Mouse (Mus musculus) heart, postnatal 25 days (tissue): Measurements from ENCODE around the gene Mcl1. TPM values are rescaled to one million over a fixed set of nuclear protein-coding genes. Genes with fewer than 3 reads are reported as not detected.
"Not testable (repeated sequence)": the region's sequence is repeated elsewhere in the genome, so short reads cannot be mapped to it uniquely, and the experiment has no call there.

Experiments
- DNase-seq: peaks from one replicate; pipeline ENCODE4 v3.0.0; 2022; ENCODE audit warnings: low spot score
- intact Hi-C: fragments of 180-260 bp; cut with DNase I; formaldehyde crosslinking; loops from one replicate; pipeline ENCODE4 v1.15.1; 2025
- total RNA-seq, 2 experiments: library from RNA; stranded (reverse); gene quantifications; 2 replicates each; pipeline ENCODE4 v1.2.3; 2021

The Mcl1 gene
- total RNA-seq, 2 experiments from 2014 or later = 128 to 152 TPM

DNA sequence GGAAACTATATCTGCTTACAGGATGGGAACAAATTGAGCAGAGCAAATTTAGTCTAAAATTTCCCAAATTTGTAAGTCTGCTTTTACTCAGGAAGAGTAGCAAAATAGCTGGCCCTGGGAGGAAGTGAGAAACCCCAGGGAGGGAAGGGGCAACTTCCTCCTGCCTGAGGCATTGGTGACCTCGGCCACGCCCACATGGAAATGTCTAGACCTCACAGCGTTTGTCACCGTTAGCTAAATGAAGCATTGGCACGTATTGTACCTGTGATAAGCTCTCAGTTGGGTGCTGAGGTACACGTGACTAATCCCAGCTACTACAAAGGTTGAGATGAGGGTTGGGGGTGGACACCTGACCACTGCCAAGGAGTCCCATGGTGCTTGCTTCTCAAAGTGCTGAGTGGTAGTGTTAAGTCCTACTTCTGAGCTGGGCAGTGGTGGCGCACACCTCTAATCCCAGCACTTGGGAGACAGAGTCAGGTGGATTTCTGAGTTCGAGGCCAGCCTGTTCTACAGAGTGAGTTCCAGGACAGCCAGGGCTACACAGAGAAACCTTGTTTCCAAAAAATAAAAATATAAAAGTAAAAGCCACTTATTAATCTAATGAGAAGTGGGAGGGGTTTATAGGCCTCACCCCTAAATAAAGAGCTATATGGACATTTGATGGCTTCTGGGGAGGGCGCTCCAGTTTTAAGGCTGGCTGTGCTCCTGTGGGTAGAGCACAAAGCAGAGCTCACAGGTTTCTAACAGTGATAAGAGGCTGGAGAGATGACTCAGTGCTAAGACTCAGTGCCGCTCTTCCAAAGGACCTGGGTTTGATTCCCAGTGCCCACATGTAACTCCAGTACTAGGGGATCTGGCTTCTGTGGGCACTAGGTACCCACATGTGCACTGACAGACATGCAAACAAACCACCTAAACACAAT, 13.0 kb upstream of the Mcl1 start:
- DNase-seq = no peak
- intact Hi-C loops = no loop called here

DNA sequence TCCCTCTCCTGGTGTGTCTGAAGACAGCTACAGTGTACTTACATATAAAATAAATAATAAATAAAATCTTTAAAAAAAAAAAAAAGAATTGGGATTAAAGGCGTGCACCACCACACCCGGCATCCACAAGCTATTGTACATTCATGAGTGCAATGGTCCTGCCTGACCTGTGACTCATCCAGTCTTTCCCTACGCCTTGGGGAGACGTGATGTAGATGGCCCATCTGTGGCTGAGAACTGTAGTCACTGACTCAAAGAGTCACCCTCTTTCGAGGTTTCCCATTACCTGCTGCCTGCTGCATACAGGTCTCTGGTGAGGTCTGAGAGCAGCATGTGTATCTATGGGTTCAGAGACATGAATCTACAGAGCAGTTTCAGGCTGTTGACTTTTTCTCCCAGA, 10.6 kb upstream of the Mcl1 start:
- intact Hi-C loops = no loop called here
- no peak for DNase-seq

DNA sequence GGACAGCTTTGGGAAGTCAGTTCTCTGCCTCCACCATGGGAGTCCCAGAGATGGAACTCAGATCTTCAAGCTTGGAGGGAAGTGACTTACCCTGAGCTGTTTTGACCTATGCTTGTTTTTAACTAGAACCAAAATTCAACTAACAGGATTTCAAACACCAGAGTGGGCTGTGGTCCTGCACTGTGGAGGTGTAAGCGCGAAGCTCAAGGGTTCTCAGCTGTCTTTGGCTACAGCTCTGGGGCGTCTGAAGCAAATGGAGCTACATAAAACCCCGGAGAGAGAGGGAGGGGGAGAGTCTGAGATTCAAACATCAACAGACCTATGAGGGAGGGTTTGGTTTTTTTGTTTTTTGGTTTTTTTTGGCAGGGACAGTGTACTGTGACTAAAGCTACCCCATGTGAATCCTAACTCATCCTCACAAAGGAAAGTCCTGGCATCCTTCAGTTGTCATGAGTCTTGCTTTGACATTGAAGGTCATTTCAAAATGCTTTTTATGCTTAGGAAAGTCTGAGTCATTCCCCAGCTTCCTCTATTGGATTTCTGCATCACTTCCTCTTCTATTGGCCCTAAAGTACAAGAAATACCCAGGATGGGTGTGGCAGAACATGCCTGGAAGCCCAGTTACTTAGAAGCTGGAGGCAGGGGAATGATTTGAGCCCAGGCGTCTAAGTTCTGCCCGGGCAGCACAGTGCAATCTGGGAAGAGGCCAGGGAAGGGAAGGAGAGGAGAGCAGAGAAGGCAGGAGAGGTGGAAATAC, 8.1 kb upstream of the Mcl1 start:
- peak; percentile 61 for DNase-seq
- intact Hi-C loops = no loop called here

DNA sequence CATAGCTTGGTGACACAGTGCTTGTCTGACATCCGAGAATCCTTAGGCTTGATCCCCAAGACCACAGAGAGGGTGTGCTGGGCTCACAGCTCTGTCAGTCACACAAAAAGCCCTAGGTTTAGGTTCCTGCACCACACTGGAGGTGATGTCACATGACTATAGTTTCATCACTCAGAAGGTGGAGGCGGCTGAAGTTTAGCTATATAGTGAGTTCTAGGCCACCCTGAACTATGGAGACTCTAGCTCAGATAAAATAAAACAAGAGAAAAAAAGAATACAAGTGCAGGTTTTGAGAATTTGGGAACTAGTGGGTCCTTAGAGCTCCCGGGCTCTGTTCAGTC, 7.6 kb upstream of the Mcl1 start:
- intact Hi-C loops = no loop called here
- no peak for DNase-seq

DNA sequence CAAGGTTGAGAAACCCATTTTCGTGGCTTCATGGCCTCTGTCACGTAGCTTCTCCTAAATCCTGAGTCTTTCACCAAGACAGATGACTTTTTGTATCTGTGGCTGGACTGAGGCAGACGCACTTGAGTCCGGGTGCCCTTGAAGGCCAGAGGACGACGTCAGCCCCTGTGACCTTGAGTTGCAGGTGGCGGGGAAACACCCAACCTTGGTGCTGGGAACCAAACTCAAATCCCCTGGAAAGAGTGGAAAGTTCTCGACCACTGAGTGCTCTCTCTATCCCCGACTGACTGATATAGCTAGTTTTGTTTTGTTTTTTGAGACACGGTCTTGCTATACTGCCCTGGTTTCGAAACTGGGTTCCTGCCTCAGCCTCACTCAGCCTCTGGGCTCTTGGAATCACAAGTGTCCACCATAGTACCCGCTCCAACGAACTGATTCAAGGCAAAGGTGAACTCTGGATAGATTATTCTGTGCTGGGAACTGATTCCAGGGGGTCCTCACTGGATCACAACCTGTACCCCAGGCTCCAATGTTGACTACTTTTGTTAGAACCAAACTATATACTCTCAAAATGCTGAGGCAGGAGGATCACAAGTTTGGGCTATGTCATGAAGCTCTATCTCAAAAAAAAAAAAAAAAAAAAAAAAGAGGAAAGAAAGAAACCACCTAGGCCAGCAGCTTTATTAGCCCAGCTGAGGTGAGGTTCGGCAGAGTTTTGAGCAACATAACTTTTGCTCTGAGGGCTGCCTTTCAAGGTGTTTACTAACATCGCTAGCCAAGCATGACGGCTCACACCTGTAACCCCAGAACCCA, 7.0 kb upstream of the Mcl1 start:
- DNase-seq = no peak
- intact Hi-C loops = no loop called here

DNA sequence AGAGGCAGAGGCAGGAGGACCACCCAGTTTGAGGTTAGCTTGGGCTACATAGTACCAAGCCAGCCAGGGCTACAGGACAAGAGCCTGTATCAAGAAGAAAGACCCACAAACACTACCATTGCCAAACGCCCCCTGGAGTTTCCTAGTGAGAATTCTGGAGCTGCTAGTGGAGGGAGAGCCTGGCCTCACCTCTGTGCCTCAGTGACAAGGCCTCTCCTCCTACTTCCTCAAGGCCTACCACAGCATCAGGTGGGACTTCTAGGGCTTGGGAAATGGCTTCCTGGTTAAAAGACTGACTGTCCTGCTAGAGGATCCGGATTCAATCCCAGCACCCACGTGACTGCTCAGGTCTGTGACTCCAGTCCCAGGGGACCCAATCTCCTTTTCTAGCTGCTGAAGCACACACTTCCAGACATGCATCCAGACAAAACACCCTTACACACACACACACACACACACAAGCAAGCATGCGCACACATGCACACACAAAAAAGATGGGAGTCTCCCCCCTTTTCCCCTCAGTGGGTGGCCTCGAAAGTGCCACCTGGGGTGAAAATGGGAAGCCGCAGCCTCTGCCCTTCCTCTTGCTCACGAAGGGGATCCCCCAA, 6.3 kb upstream of the Mcl1 start:
- no peak for DNase-seq
- intact Hi-C loops = no loop called here

DNA sequence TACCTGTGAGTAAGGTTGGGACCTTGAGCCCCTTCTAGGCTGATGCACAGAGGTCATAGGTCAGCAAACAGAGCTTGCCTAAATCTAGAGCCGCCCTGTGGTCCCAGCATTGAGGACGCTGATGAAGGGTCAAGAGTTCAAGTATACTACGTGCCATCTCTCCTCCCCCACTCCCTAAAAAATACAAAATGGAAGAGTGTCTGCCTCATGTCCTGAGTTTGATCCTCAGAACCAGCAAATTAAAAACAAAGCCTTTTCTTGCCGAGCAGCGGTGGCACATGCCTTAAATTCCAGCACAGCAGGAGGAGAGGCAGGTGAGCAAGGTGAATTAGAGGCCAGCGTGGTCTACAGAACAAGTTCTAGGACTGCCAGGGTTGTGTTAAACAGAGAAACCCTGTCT, 5.7 kb upstream of the Mcl1 start:
- no peak for DNase-seq
- intact Hi-C loops = no loop called here

DNA sequence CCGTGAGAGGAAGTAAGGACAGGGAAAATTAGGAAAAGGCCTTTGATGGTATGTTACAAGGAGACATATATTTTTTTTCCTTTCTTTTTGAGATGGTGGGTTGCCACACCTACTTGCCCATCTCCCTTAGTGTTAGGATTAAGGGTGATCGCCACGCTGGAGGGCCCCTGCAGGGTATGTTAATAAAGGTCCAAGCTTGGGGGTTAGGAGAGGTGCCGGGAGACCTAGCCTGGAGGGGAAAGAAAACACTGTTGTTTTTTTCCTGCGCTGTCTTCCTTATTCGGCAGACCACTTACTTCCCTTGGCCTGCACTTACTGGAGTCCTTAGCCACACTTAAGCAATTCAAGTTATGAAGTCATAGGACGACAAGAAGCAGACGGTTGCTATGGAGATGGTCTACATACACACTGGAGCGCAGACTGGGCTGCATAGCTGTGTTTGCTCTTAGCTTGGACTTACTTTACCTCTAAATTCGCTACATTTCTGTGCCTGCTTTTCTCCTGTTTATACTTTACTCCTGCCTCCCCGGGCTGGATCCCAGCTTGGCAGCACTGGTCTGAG, 5.0 kb upstream of the Mcl1 start:
- no peak for DNase-seq
- intact Hi-C loops = no loop called here

DNA sequence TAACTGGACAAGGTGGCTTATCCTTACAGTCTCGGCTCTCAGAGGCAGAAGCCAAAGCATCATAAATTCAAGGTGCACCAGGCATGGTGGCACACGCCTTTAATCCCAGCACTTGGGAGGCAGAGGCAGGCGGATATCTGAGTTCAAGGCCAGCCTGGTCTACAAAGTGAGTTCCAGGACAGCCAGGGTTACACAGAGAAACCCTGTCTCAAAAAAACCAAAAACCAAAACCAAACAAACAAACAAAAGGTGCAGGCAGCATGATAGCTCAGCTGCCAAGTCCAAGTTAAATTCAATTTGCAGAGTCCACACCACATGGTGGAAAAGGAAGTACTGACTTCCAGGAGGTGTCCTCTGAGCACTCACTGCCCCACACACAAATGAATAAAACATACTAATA, 4.2 kb upstream of the Mcl1 start:
- DNase-seq, intact Hi-C loops: not testable (repeated sequence)

DNA sequence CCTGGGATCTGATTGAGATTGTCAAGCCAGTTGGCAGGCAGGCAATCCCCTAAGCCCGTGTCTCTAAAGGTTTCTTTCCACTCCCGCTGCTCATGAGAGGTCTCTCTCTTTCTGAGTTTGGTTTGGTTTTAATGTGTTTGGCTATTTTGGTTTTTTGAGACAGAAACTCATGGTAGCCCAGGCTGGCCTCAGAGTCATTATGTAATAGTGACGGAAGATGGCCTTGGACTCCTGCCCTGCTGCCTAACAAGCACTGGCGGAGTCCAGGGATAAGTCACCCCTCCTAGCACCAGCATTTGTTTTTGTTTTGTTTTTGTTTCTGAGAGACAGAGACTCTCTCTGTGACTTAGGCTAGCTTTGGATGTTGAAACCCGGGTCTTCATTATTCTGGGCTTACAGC, 3.2 kb upstream of the Mcl1 start:
- intact Hi-C loops = no loop called here
- no peak for DNase-seq

DNA sequence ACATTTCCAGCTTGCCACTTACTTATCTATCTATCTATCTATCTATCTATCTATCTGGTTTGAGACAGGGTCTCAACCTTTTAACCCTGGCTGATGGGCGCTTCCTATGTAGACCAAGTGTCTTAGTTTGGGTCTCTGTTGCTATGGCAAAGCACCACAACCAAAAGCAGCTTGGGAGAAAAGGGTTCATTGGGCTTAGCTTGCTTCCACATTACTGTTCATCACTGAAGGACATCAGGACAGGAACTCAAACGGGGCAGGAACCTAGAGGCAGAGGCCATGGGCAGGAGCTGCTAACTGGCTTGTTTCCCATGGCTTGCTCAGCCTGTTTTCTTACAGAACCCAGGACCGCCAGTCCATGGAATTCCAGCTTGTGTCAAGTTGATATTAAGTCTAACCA, 1.5 kb upstream of the Mcl1 start:
- intact Hi-C loops = no loop called here
- DNase-seq = no peak

DNA sequence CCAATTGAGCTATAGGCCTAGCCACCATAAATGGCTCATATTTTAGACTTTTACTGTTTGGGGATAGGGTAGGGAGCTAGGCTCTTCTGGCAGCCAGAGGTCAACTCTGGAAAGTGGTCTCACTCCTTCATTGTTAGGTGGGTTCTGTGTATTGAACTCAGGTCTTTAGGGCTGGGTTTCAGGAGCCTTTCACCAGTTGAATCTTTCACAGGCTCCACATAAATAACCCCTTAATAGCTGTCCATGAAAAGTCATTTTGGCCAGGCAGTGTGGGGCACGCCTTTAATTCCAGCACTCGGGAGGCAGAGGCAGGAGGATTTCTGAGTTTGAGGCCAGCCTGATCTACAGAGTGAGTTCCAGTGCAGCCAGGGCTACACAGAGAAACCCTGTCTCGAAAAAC, 877 bp upstream of the Mcl1 start:
- intact Hi-C loops = no loop called here
- DNase-seq = no peak

DNA sequence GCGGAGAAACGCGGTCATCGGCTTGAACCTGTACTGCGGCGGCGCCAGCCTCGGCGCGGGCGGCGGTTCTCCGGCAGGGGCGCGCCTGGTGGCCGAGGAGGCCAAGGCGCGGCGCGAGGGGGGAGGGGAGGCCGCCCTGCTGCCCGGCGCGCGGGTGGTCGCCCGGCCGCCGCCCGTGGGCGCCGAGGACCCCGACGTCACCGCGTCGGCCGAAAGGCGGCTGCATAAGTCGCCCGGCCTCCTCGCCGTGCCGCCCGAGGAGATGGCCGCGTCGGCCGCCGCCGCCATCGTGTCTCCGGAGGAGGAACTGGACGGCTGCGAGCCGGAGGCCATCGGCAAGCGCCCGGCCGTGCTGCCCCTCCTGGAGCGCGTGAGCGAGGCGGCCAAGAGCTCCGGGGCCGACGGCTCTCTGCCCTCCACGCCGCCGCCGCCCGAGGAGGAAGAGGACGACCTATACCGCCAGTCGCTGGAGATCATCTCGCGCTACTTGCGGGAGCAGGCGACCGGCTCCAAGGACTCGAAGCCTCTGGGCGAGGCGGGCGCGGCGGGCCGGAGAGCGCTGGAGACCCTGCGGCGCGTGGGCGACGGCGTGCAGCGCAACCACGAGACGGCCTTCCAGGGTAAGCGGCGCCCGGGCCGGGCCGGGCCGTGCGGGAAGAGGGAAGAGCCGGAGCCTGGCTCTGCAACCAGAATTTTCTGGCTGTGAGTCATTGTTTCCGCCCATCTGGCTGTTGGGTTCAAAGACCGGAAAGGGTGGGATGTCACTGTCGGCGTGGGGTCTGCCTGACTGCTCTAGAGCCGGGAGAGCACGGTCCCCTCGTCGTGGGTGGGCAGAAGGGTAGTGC, 502 bp downstream of the Mcl1 start:
- intact Hi-C loops = no loop called here
- DNase-seq = peak; percentile 80

DNA sequence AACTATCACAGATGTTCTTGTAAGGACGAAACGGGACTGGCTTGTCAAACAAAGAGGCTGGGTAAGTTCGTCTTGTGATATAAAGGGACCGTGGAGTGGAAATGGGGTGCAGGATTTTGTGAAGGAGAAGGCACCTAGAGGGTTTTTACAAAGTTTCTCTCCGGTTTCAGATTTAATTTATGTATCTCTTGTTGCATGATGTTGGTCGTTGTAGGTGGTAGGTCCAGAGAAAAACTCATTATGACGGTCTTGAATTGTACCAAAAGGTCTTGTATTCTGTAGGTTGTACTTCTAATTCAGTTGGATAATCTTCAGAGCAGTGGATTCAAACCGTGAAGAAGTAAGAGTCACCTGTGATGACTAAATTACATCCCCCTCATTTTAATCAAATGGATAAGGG, 1.4 kb downstream of the Mcl1 start:
- no peak for DNase-seq
- intact Hi-C loops = no loop called here

DNA sequence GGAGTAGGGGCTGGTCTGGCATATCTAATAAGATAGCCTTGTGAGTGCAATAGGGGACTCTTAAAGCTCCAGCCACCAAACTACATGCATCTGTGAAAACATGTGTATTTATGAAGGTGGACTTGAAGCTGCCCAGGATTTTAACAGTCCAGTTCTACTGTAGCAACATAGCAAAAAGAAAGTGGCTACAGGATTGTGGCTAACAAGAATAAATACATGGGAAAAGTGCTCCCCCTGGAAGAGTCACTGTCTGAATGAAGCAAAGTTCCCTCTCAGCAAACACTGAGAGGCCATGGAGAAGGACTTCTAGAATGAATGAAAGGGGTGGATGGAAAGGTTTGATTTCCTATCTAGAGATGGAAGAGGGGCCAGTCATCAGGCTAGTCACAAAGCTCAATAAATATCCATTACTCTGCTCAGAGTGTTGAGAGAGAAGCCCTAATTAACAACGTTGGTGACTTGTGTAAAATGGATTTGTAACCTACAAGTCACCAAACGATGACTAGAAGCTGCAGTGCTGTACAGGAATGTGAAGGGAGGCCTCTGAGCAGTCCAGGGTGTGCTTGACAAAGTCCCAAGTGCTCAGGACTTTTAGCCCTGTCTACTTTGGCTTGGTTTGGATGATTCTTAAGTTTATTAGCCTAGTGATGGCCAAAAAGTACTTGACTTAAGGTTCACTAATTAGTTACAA, 2.3 kb downstream of the Mcl1 start:
- no peak for DNase-seq
- intact Hi-C loops = loop anchor here (1.0 kb wide), 1 partner anchor 12 kb away; no protein-coding TSS in a partner anchor

DNA sequence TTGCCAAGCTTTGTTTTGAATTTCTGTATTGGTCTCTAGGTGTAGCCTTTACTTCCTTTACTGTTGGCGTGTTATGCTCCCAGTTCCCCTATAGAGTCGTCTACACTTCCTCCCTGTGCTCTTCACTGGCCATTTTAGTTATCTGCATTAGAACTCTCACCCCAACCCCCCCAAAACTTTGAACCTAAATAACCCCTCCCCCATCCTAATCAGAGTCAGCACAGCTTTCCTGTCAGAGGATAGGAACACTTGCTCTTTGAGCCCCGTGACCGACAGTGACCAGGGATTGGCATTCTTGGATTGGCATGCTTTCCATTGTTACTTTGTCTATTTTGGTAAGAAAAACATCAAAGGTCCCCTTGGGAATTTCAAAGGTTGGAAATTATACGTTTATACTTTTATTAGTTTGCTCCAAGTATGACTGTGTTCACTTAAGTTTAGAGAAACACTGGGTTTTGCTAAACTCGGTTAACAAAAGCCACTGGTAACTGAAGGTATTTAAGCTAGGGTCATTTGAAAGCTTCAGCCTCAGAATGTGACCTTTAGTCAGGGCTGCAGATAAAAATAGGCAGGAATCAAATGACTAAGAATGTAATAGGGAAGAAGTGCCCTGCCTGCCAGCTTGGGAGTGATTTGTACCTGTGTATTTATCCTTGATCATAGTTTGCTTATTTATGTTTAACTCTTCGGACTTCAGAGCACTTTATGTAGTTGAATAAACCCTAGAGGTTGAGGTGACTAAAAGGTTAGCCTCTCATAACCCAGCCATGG, 3.5 kb downstream of the Mcl1 start:
- DNase-seq = no peak

DNA sequence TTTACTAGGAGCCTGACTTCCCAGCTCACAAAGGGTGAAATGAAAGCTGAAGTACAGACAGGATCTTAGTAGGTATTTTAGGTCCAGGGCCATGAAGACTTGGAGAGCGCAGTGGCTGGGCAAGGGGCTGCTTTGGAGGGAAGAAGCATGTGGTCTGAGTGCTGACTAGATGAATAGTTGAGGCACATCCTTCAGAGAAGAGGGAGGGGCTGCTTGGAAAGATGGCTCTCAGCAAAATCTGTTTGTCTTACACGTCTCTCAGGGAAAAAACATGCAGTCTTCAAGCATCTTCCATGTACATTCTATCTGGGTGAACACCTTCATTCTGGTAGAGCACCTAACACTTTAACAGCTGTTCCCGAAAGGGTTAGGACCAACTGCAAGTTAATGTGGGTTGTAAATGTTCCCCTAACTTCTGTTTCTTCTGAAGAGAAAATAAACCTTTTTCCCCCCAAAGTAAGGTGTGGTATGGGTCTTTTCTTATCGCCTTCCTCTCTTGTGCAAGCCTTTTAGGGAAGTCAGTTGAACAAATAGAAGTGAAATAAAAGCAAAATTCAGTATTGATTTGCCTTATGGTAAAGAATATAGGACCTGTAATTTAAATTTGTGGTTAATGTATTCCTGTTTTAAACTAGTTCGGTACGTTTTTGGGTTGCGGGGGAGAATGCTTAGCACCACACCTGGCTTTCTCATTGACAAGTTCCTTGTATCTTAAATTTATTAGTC, 4.3 kb downstream of the Mcl1 start:
- intact Hi-C loops = no loop called here
- DNase-seq = no peak

More for the DNA sequence above, 3.5 kb downstream of the Mcl1 start:
- intact Hi-C loops = loop anchor here (1.0 kb wide), 1 partner anchor 11 kb away; no protein-coding TSS in a partner anchor
